Mouse (Mus musculus) brain, embryonic 14.5 days (tissue): ENCODE data around the gene B430306N03Rik.

Experiments used
- CTCF ChIP-seq: fragments of 200-500 bp; IDR thresholded peaks from 2 replicates; pipeline ENCODE4 v1.5.1; 2012; ENCODE audit warnings: inconsistent platforms, mild to moderate bottlenecking, moderate library complexity, borderline replicate concordance; ENCODE audit not compliant: insufficient read depth, insufficient read length; ENCODE audit errors: extremely low read depth
- POLR2A ChIP-seq: fragments of 200-500 bp; IDR thresholded peaks from 2 replicates; pipeline ENCODE4 v1.6.1; 2012; ENCODE audit warnings: mild to moderate bottlenecking, inconsistent platforms, borderline replicate concordance; ENCODE audit not compliant: poor library complexity, insufficient read depth, insufficient read length, severe bottlenecking; ENCODE audit errors: extremely low read depth

GRCm38 (mm10) chr17:48321279-48321678 is 5.3 kb downstream of the B430306N03Rik start:
- TF ChIP-seq CTCF (no peak), POLR2A (no peak)
